Mouse (Mus musculus) MEL (cell line): ENCODE results near the gene Ube2d3. TPM values are rescaled to one million over a fixed set of nuclear protein-coding genes. Genes with fewer than 3 reads are reported as not detected.

Experiments used
- DNase-seq: peaks from one replicate; pipeline ENCODE4 v3.0.0; 2011; ENCODE audit warnings: low read depth, low spot score
- H3K27ac ChIP-seq: 2 replicates; pipeline ENCODE4 v1.5.1; 2012; ENCODE audit warnings: low read depth, mild to moderate bottlenecking, control low read depth, low read length, moderate library complexity; ENCODE audit not compliant: control insufficient read depth
- H3K27me3 ChIP-seq, 2 experiments: fragments of 150-350 bp in 1 of 2; sonication (generic) in 1 of 2; 2 replicates each; pipeline ENCODE4 v1.6.1; 2012; ENCODE audit warnings: low read length in 2 of 2, mild to moderate bottlenecking in 2 of 2, improper control_type of control experiment in 1 of 2, moderate library complexity in 1 of 2; ENCODE audit not compliant: insufficient read depth in 2 of 2, control insufficient read depth in 1 of 2
- H3K36me3 ChIP-seq, 2 experiments: 2 replicates each; pipeline ENCODE4 v1.6.1; 2012 to 2014; ENCODE audit warnings: low read length in 2 of 2, improper control_type of control experiment in 1 of 2, inconsistent platforms in 1 of 2, mild to moderate bottlenecking in 1 of 2; ENCODE audit not compliant: insufficient read depth in 2 of 2, control insufficient read depth in 1 of 2
- H3K4me1 ChIP-seq, 2 experiments: fragments of 150-350 bp in 1 of 2; sonication (generic) in 1 of 2; 2 replicates each; pipeline ENCODE4 v1.6.1; 2012; ENCODE audit warnings: low read length in 2 of 2, improper control_type of control experiment in 1 of 2, mild to moderate bottlenecking in 1 of 2; ENCODE audit not compliant: insufficient read depth in 2 of 2, control insufficient read depth in 1 of 2
- H3K4me3 ChIP-seq, 2 experiments: fragments of 150-350 bp in 1 of 2; sonication (generic) in 1 of 2; 2 replicates each; pipeline ENCODE4 v1.5.1; 2012; ENCODE audit warnings: low read depth in 2 of 2, low read length in 2 of 2, mild to moderate bottlenecking in 2 of 2, moderate library complexity in 2 of 2, control low read depth in 1 of 2, improper control_type of control experiment in 1 of 2; ENCODE audit not compliant: control insufficient read depth in 1 of 2, insufficient read depth in 1 of 2
- H3K79me2 ChIP-seq: 2 replicates; pipeline ENCODE4 v1.6.1; 2012; ENCODE audit warnings: mild to moderate bottlenecking, low read length, moderate library complexity; ENCODE audit not compliant: control insufficient read depth, poor library complexity, insufficient read depth
- H3K9ac ChIP-seq: 2 replicates; pipeline ENCODE4 v1.6.1; 2012; ENCODE audit warnings: low read depth, mild to moderate bottlenecking, control low read depth, low read length, moderate library complexity; ENCODE audit not compliant: control insufficient read depth, poor library complexity, severe bottlenecking
- H3K9me3 ChIP-seq: fragments of 150-350 bp; sonication (generic); replicated peaks from 2 replicates; pipeline ENCODE4 v1.6.1; 2012; ENCODE audit warnings: mild to moderate bottlenecking, low read length, improper control_type of control experiment, moderate library complexity; ENCODE audit not compliant: insufficient read depth
- CHD2 ChIP-seq: IDR thresholded peaks from 2 replicates; pipeline ENCODE4 v1.6.1; 2011; ENCODE audit warnings: low read length, improper control_type of control experiment
- CTCF ChIP-seq, 3 experiments: IDR thresholded peaks in 2 of 3; conservative IDR thresholded peaks in 1 of 3; 2 replicates each; pipeline ENCODE4 v1.5.1; 2011 to 2012; ENCODE audit warnings: low read length in 3 of 3, low read depth in 2 of 3, mild to moderate bottlenecking in 2 of 3, improper control_type of control experiment in 1 of 3, inconsistent platforms in 1 of 3, mixed read lengths in 1 of 3, moderate library complexity in 1 of 3; ENCODE audit not compliant: control insufficient read depth in 1 of 3, insufficient read depth in 1 of 3, poor library complexity in 1 of 3, severe bottlenecking in 1 of 3
- GABPA ChIP-seq: IDR thresholded peaks from 2 replicates; pipeline ENCODE4 v1.6.1; 2012; ENCODE audit warnings: low read depth, mild to moderate bottlenecking, inconsistent platforms, low read length, improper control_type of control experiment, moderate library complexity
- HCFC1 ChIP-seq: IDR thresholded peaks from 2 replicates; pipeline ENCODE4 v1.6.1; 2012; ENCODE audit warnings: low read depth, mild to moderate bottlenecking, inconsistent platforms, low read length, improper control_type of control experiment, moderate library complexity
- JUND ChIP-seq: IDR thresholded peaks from 2 replicates; pipeline ENCODE4 v1.6.1; 2011; ENCODE audit warnings: low read depth, mild to moderate bottlenecking, improper control_type of control experiment, low read length
- MAX ChIP-seq: IDR thresholded peaks from 2 replicates; pipeline ENCODE4 v1.6.1; 2011; ENCODE audit warnings: low read length, improper control_type of control experiment
- MAZ ChIP-seq: IDR thresholded peaks from 2 replicates; pipeline ENCODE4 v1.6.1; 2012; ENCODE audit warnings: low read depth, mild to moderate bottlenecking, inconsistent platforms, low read length, improper control_type of control experiment
- POLR2AphosphoS2 ChIP-seq: IDR thresholded peaks from 2 replicates; pipeline ENCODE4 v1.6.1; 2011; ENCODE audit warnings: low read length, improper control_type of control experiment
- POLR2AphosphoS5 ChIP-seq: IDR thresholded peaks from 2 replicates; pipeline ENCODE4 v1.6.1; 2012; ENCODE audit warnings: low read depth, borderline replicate concordance, mild to moderate bottlenecking, inconsistent platforms, low read length, moderate library complexity, mixed read lengths
- RCOR1 ChIP-seq: IDR thresholded peaks from 2 replicates; pipeline ENCODE4 v1.6.1; 2012; ENCODE audit warnings: low read depth, mild to moderate bottlenecking, inconsistent platforms, low read length, improper control_type of control experiment
- USF1 ChIP-seq: IDR thresholded peaks from 2 replicates; pipeline ENCODE4 v1.6.1; 2014; ENCODE audit warnings: low read depth, mild to moderate bottlenecking, inconsistent platforms, low read length, improper control_type of control experiment, moderate library complexity
- ZKSCAN1 ChIP-seq: IDR thresholded peaks from 2 replicates; pipeline ENCODE4 v1.6.1; 2012; ENCODE audit warnings: low read depth, mild to moderate bottlenecking, inconsistent platforms, low read length, improper control_type of control experiment, moderate library complexity
- ZNF384 ChIP-seq: IDR thresholded peaks from 2 replicates; pipeline ENCODE4 v1.6.1; 2012; ENCODE audit warnings: low read depth, mild to moderate bottlenecking, inconsistent platforms, low read length, improper control_type of control experiment
- polyA plus RNA-seq, 2 experiments: library from polyadenylated mRNA; stranded (reverse) in 1 of 2; unstranded in 1 of 2; fragments of >175 nt in 1 of 2; fragments of >200 nt in 1 of 2; gene quantifications; 2 replicates each; pipeline versions ENCODE4 v1.2.1 to v1.2.4; 2012; ENCODE audit warnings: low replicate concordance in 2 of 2, low read depth in 1 of 2; ENCODE audit not compliant: insufficient read length in 2 of 2, insufficient read depth in 1 of 2, missing spikeins in 1 of 2
- total RNA-seq: library from RNA; depleted of rRNA; stranded (reverse); fragments of 300-350 nt; gene quantifications from 2 replicates; pipeline ENCODE4 v1.2.3, GENCODE M21; 2012

The Ube2d3 gene
- total and polyA plus RNA-seq, 3 experiments, result 40.9 to 432 (median 340) TPM

DNA sequence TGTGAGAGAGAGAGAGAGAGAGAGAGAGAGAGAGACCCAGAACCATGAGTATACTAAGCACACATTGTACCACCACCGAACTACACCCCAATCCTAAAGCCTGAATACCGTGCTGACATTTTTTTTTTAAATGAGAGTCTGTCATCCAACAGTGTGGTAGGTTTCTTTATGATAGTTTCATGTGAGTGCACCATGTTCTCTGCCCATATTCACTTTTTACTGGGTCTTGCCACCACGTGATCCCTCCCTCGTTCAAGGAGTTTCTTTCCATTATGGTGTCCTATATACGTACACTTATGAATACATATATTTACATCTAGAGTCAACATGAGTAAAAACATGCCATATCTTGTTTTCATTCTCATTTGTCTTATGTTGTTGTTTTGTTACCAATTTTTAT lies 48.4 kb downstream of the Ube2d3 start:
- Histone ChIP-seq H3K27me3 (no peaks in the 10 kb centered on the region), H3K27ac (no peak overlapping the region), H3K4me3 (peak overlapping the region; percentile 71 to 97), H3K4me1 (peaks cover 8 to 13% of the 10 kb centered on the region in 2 experiments), H3K79me2 (peaks cover 3% of the 10 kb centered on the region; the same call in 1 of the 2 replicates), H3K9ac (peak overlapping the region; percentile 69), H3K36me3 (peaks cover 0 to 7% of the 10 kb centered on the region in 2 experiments; a peak in 2 of 4 replicates), H3K9me3 (no peaks in the 10 kb centered on the region)
- TF ChIP-seq POLR2AphosphoS5 (no peak), USF1 (peak; percentile 49; the same call in 1 of the 2 replicates)
- DNase-seq, result peak; percentile 26

DNA sequence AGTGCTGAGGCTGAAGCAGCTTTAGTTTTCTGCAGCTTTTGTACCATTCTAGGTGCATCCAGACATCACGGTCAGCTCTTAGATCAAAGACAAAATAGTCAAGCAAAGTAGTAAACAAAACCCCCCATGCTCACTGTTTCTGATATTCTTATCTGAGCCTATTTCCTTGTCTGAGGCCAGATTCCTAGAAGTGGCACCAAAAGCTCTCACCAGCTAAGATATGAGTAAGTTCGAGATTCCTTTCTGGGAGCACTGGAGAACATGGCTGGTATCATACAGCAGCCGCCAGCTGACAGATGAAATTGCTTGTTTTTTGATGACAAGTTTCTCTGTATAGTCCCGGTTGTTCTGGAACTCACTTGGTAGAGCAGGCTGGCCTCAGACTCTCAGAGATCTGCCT lies 49.9 kb downstream of the Ube2d3 start:
- H3K27ac ChIP-seq, result no peak overlapping the region
- no peak overlapping the region for H3K4me3 ChIP-seq
- TF ChIP-seq POLR2AphosphoS5 (no peak), RCOR1 (peak; percentile 57)
- H3K79me2 ChIP-seq, result peaks cover 3% of the 10 kb centered on the region; the same call in 1 of the 2 replicates
- H3K9ac ChIP-seq, result no peak overlapping the region
- H3K27me3 ChIP-seq, result no peaks in the 10 kb centered on the region
- H3K4me1 ChIP-seq, result peaks cover 8 to 13% of the 10 kb centered on the region in 2 experiments
- H3K9me3 ChIP-seq, result no peaks in the 10 kb centered on the region
- no peak for DNase-seq
- peaks cover 0 to 7% of the 10 kb centered on the region in 2 experiments; a peak in 2 of 4 replicates for H3K36me3 ChIP-seq

DNA sequence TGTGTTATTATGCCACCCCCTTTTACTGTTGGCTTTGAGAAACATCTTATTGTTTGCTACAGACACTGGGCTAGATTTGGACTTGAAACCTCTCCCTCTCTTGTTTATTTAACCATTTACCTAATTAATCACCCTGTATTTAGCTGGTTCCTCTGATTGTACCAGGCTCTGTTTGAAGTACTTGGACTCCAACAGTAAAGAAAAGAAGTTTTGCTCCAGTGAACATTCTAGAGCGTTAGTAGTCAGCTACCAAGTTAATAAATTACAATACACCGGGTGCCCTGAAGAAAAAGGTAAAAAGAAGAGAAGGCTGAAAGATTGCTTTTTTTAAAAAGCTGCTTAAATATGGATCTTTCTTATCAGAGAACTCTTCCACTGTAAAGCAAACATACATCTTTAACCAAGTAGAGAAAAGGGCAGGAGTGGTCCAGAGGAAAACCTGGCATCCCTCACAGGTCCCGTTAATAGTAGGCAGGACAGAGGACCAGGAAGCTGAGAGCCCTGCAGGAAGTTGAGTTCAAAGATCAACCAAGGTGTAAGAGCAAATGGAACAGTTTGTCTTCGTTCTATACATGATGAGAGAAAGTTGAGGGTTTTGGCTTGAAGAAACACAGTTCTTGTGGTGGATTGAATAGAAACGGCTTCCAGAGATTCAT lies 52.0 kb downstream of the Ube2d3 start:
- Histone ChIP-seq H3K4me3 (no peak overlapping the region), H3K79me2 (no peaks in the 10 kb centered on the region; the same call in 1 of the 2 replicates), H3K9me3 (no peaks in the 10 kb centered on the region), H3K27ac (no peak overlapping the region), H3K9ac (no peak overlapping the region), H3K36me3 (peaks cover 0 to 2% of the 10 kb centered on the region in 2 experiments; a peak in 1 of 4 replicates), H3K4me1 (peaks cover 3 to 5% of the 10 kb centered on the region in 2 experiments), H3K27me3 (no peaks in the 10 kb centered on the region)
- TF ChIP-seq HCFC1 (no peak), MAX (no peak), CHD2 (no peak), USF1 (no peak), JUND (no peak), MAZ (no peak), GABPA (no peak), CTCF (IDR thresholded peaks at IDR 0.05 in 2 of 3, conservative IDR thresholded peaks at IDR 0.05 in 1 of 3; ENCODE audit: control insufficient read depth in 1 of 3, insufficient read depth in 1 of 3, low read depth in 2 of 3, low read length in 3 of 3, poor library complexity in 1 of 3, severe bottlenecking in 1 of 3) (no peak), ZNF384 (no peak), POLR2AphosphoS5 (no peak), RCOR1 (no peak), ZKSCAN1 (no peak), POLR2AphosphoS2 (no peak)
- DNase-seq, result no peak
